Mouse (Mus musculus) large intestine, adult 2 months (tissue): Measurements from ENCODE around the gene Card11. TPM values are rescaled to one million over a fixed set of nuclear protein-coding genes. Genes with fewer than 3 reads are reported as not detected.

Experiments
- DNase-seq: peaks from one replicate; pipeline ENCODE4 v3.0.0-alpha.2; 2012; ENCODE audit warnings: low read depth, low spot score
- WGBS: fragments of 180-500 bp; shearing (Covaris S2); methylation state at CpG from one replicate; pipeline ENCODE4 v1.1.7; 2018; 5-methylcytosine and 5-hydroxymethylcytosine counted together
- polyA plus RNA-seq: library from polyadenylated mRNA; depleted of rRNA; stranded (reverse); fragments of >200 nt; gene quantifications from 2 replicates; pipeline ENCODE4 v1.2.3, GENCODE M21; 2012; rRNA removed

Gene Card11
- polyA plus RNA-seq, result 14.8 and 15.9 TPM in 2 replicates

- no peak for DNase-seq
- 31% methylated on average over 10 of the region's 10 CpGs for WGBS
Measured at GRCm38 (mm10) chr5:141000349-141000748, at the start of gene Card11. Gene Card11, minus strand, starts transcription at chr5:141000582.

GRCm38 (mm10) chr5:141047651-141048218, 47.4 kb upstream of the Card11 start:
- WGBS, result 78% methylated on average over 13 of the region's 13 CpGs
- no peak for DNase-seq

- 80% methylated on average over 9 of the region's 9 CpGs for WGBS
- no peak for DNase-seq
Measured at GRCm38 (mm10) chr5:141044976-141045375, 44.6 kb upstream of the Card11 start.

- DNase-seq, result no peak
- 53% methylated on average over 19 of the region's 19 CpGs for WGBS
Measured at GRCm38 (mm10) chr5:141043654-141044447, 43.5 kb upstream of the Card11 start.

- 81% methylated on average over 4 of the region's 4 CpGs for WGBS
- DNase-seq, result no peak
Measured at GRCm38 (mm10) chr5:141042406-141042805, 42.0 kb upstream of the Card11 start.

GRCm38 (mm10) chr5:141040846-141041245, 40.5 kb upstream of the Card11 start:
- DNase-seq, result no peak
- WGBS, result 61% methylated on average over 9 of the region's 9 CpGs

- 62% methylated on average over 1 of the region's 1 CpGs for WGBS
- DNase-seq, result no peak
Measured at GRCm38 (mm10) chr5:141038342-141038741, 38.0 kb upstream of the Card11 start.

GRCm38 (mm10) chr5:141035346-141035745, 35.0 kb upstream of the Card11 start:
- 40% methylated on average over 6 of the region's 6 CpGs for WGBS
- no peak for DNase-seq

GRCm38 (mm10) chr5:141034301-141034700, 33.9 kb upstream of the Card11 start:
- WGBS, result 85% methylated on average over 3 of the region's 3 CpGs
- DNase-seq, result no peak

- no peak for DNase-seq
- 38% methylated on average over 1 of the region's 1 CpGs for WGBS
Measured at GRCm38 (mm10) chr5:141033001-141033400, 32.6 kb upstream of the Card11 start.

- WGBS, result 89% methylated on average over 2 of the region's 2 CpGs
- no peak for DNase-seq
Measured at GRCm38 (mm10) chr5:141029364-141029763, 29.0 kb upstream of the Card11 start.

- 94% methylated on average over 3 of the region's 3 CpGs for WGBS
- no peak for DNase-seq
Measured at GRCm38 (mm10) chr5:141025635-141026034, 25.3 kb upstream of the Card11 start.

GRCm38 (mm10) chr5:141024435-141024834, 24.1 kb upstream of the Card11 start:
- 69% methylated on average over 5 of the region's 5 CpGs for WGBS
- no peak for DNase-seq

GRCm38 (mm10) chr5:141017927-141018700, 17.7 kb upstream of the Card11 start:
- DNase-seq, result no peak

GRCm38 (mm10) chr5:141016082-141016481, 15.7 kb upstream of the Card11 start:
- DNase-seq, result no peak
- WGBS, result 77% methylated on average over 1 of the region's 1 CpGs

More at GRCm38 (mm10) chr5:141017927-141018700, 17.7 kb upstream of the Card11 start:
- 37% methylated on average over 2 of the region's 2 CpGs for WGBS

- no peak for DNase-seq
- WGBS, result 82% methylated on average over 6 of the region's 6 CpGs
Measured at GRCm38 (mm10) chr5:141014216-141014615, 13.8 kb upstream of the Card11 start.

- WGBS, result 16% methylated on average over 9 of the region's 9 CpGs
- DNase-seq, result no peak
Measured at GRCm38 (mm10) chr5:141013465-141013864, 13.1 kb upstream of the Card11 start.

GRCm38 (mm10) chr5:141005491-141005890, 5.1 kb upstream of the Card11 start:
- DNase-seq, result no peak
- 70% methylated on average over 5 of the region's 5 CpGs for WGBS

- no peak for DNase-seq
- 85% methylated on average over 3 of the region's 3 CpGs for WGBS
Measured at GRCm38 (mm10) chr5:141004078-141004763, 3.8 kb upstream of the Card11 start.

GRCm38 (mm10) chr5:140999178-140999672, 1.2 kb downstream of the Card11 start:
- 81% methylated on average over 7 of the region's 7 CpGs for WGBS
- no peak for DNase-seq
